Mouse (Mus musculus) cerebellum, adult 8-10 months (tissue): ENCODE results near the gene Prtn3.

ENCODE experiments used
- DNase-seq: peaks from one replicate; pipeline ENCODE4 v3.0.0; 2022

Prtn3 gene

DNA sequence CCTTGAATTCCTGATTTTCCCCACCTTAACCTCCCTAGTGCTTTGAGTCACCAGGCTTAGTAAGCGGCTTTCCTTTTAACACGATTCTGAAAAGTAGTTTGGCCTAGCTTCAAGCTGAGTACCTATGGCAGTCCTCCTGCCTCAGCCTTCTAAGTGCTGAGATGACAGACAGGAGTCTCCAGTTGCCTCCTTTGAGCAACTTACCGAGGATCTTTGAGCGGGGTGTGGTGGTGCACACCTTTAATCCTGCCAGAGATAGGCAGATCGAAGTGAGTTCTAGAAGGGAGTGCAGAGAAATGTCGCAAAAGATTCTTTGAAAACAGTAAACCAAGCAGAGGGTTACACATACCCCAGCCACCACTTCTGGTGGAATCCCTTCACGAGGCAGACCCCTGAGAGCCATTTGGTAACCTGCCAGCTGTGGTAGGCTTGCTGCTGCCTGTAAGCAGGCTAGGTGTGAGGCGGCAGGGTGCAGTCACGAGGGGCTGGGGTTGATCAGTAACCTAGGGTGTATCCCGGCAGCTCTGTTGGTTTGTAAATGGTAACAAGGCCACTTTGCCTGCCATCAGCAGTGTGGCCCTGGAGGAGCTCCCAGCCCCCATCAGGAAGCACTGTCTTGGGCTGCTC is 18.6 kb upstream of the Prtn3 start:
- DNase-seq, result no peak

GRCm38 (mm10) chr10:79856280-79856679 is 18.0 kb upstream of the Prtn3 start:
- DNase-seq, result no peak

- DNase-seq, result no peak
These were observed 17.4 kb upstream of the Prtn3 start for GRCm38 (mm10) chr10:79856704-79857451.

GRCm38 (mm10) chr10:79857452-79857811 is 16.8 kb upstream of the Prtn3 start:
- no peak for DNase-seq

DNA sequence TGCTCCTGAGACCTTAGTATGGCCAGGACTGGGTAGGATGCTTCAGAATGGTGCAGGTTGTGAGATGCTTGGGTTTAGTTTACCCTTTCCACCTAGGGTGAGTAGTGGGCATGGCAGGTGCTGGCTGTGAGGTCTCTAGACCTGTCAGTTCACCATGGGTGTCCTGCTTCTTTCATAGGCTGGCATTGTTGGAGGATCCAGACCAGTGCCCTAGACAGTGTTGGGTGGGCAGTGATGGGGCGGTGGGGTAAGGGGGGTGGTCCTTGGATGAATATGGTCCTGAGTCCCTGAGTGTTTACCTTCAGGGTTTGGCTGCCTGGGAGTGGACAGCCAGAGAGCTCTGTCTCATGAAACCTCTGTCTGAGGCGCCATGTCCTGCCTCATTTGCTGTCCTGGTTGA is 16.4 kb upstream of the Prtn3 start:
- no peak for DNase-seq

DNA sequence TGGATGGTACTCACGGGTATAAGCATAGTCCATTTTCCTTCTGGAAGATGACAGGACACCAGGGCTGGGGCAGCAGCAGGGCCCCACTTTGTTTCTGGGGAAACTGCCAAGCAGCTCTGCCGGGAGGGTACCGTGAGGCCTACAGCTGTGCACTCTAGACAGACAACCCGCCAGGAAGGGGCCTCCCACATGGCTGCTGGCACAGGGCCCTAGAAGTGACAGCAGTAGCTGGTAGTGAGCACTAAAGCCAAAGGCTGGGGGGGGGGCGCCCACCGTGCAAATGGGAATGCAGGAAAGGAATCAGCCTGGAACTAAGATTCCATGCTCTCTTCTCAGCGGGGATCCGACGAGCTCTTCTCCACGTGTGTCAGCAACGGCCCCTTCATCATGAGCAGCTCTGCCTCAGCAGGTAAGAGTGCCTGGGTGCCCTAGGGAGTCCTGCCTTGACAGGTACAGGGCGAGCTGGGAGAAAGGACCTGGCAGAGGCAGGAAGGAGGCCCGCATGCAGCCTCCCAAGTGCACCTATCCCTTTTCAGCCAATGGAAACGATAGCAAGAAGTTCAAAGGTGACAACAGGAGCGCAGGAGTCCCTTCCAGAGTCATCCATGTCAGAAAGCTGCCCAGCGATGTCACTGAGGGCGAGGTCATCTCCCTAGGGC is 15.7 kb upstream of the Prtn3 start:
- no peak for DNase-seq

DNA sequence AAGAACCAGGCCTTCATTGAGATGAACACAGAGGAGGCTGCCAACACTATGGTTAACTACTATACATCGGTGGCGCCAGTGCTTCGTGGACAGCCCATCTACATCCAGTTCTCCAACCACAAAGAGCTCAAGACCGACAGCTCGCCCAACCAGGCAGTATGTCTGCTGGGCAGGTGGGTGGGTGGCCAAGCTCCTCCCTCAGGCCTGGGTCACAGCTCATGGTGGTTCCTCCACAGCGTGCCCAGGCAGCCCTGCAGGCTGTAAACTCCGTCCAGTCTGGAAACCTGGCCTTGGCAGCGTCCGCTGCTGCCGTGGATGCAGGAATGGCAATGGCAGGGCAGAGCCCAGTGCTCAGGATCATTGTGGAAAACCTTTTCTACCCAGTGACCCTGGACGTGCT is 15.2 kb upstream of the Prtn3 start:
- no peak for DNase-seq

GRCm38 (mm10) chr10:79860079-79860911 is 14.0 kb upstream of the Prtn3 start:
- no peak for DNase-seq

- no peak for DNase-seq
These were observed 12.8 kb upstream of the Prtn3 start for GRCm38 (mm10) chr10:79861230-79862048.

DNA sequence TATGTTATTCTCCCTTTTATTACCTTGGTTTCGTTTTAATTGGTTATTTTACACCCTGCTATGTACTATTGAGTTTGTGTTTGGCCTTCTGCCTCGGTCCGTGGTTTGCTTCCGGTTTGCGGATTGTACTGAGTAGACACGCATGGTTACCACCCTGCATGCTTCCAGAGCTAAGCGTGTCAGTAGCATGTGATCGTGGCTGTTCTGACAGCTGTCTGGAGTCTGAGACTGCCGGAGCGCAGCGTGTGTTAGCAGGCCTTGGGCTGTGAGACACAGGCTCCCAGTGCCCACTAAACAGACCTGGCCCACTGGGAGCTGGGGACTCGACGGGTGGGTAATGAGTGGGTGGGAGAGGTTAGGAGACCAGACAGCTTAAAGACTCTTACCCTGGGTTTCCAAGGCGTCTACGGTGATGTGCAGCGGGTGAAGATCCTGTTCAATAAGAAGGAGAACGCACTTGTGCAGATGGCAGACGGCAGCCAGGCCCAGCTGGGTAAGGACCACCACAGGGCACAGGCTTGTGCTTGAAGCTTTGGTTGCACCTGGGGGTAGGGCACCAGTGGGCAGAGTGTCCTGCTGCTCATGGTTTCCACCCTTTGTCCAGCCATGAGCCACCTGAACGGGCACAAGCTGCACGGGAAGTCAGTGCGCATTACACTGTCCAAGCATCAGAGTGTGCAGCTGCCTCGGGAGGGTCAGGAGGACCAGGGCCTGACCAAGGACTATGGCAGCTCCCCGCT is 12.1 kb upstream of the Prtn3 start:
- DNase-seq, result no peak

DNA sequence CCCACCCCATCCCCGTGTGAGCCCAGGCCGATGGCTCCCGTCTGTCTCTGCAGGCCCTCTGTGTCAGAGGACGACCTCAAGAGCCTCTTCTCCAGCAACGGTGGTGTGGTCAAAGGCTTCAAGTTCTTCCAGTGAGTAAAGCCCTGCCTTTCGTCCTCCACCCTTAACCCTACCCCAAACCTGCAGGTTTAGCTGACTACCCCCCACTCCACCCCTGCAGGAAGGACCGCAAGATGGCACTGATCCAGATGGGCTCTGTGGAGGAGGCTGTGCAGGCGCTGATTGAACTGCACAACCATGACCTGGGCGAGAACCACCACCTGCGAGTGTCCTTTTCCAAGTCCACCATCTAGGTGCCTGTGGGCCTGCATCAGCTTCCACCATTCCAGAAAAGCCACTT is 11.4 kb upstream of the Prtn3 start:
- no peak for DNase-seq

- DNase-seq, result no peak
These were observed 9.7 kb upstream of the Prtn3 start for GRCm38 (mm10) chr10:79864351-79865188.

- no peak for DNase-seq
These were observed 9.1 kb upstream of the Prtn3 start for GRCm38 (mm10) chr10:79865189-79865601.

- DNase-seq, result no peak
These were observed 8.4 kb upstream of the Prtn3 start for GRCm38 (mm10) chr10:79865801-79866295.

DNA sequence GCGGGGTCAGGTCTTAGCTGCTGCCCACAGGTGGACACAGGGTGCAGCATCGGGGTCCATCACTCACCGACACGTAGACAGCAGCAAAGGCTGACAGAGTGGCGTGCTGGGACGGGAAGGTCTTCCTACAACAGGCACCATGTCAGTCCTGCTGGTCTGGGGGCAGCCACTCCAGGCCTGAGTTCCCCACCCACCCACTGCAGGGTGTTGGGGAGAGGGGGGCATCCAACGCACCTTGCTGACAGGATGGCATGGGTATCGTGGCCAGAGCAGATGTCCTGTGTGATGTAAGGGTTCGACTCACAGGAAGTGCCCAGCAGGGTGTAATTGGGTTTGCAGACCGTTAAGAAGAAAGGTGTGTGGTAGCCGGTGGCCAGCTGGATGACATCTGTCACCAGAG is 7.7 kb upstream of the Prtn3 start:
- no peak for DNase-seq

DNA sequence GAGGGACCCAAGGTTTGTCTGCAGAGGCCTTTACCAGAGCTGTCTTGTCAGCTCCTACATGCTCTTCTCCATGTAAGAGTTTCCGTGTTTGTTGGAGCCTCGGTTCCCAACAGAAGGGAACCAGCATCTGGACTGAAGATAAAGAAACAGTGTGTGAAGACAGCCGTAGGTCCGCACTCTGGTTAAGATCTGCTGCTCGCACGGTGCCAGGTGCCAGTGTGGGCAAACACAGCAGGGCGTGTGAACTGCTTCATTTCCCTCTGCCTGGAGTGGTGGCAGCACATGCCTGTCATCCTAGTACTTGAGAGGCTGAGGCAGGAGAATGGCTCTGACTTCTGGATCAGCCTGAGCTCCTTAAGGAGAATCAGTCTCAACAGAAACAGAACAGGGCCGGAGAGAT is 2.4 kb upstream of the Prtn3 start:
- DNase-seq, result no peak

- no peak for DNase-seq
These were observed 1.4 kb upstream of the Prtn3 start for GRCm38 (mm10) chr10:79872862-79873261.

DNA sequence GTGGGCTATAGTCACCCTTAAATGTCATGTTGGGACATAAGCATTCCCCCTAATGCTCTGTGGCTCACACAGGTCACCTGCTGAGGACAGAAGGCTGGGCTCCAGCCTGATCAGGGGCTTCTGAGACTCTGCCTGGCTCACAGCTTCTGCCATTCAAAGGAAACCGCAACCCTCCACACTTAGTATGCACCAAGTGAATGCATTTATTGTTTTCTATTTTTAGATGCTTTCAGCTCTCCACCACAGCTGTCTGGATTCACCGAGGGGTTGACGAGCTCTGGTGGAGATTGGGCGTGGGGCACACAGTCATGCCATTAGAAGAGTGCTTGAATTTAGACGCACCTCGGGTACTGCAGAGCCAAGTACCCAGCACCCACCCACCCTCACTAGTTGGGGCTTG is 963 bp upstream of the Prtn3 start:
- no peak for DNase-seq

DNA sequence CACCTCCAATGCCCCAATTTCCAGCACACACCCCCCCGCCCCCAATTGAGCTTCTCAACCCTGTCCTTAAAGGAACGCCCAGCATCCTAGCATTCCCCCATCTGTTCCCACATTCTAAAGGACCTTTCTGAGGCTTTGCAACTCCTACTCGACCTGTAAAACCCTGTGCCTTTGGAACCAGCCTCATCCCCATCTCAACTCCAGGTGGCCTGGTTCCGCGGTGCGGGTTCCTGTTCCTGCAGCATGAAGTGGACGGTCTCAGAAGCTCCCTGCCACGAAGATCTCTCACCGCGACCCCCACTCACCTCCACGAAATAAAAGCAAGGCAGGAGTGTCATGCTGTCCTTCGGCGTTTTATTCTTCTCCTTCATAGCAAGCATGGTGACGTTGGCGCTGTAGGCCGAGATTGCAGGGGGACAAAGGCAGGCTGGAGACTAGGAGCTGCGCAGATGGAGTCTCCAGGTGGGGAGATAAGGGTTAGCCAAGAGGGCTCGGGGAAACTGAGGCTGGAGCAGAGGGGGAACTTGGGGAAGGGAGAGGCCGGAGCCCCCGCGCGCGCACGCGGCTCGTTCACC is 474 bp upstream of the Prtn3 start:
- no peak for DNase-seq

- DNase-seq, result no peak
These were observed 2.9 kb downstream of the Prtn3 start for GRCm38 (mm10) chr10:79877174-79877573.
